Mouse (Mus musculus) WW6 (cell line): ENCODE measurements around the gene Zfp799.
"Not testable (repeated sequence)": the region's sequence is repeated elsewhere in the genome, so short reads cannot be mapped to it uniquely, and the experiment has no call there.

ENCODE experiments used
- DNase-seq: peaks from one replicate; pipeline ENCODE4 v3.0.0-alpha.2; 2013; ENCODE audit warnings: low read depth, low spot score

Zfp799 gene

DNA sequence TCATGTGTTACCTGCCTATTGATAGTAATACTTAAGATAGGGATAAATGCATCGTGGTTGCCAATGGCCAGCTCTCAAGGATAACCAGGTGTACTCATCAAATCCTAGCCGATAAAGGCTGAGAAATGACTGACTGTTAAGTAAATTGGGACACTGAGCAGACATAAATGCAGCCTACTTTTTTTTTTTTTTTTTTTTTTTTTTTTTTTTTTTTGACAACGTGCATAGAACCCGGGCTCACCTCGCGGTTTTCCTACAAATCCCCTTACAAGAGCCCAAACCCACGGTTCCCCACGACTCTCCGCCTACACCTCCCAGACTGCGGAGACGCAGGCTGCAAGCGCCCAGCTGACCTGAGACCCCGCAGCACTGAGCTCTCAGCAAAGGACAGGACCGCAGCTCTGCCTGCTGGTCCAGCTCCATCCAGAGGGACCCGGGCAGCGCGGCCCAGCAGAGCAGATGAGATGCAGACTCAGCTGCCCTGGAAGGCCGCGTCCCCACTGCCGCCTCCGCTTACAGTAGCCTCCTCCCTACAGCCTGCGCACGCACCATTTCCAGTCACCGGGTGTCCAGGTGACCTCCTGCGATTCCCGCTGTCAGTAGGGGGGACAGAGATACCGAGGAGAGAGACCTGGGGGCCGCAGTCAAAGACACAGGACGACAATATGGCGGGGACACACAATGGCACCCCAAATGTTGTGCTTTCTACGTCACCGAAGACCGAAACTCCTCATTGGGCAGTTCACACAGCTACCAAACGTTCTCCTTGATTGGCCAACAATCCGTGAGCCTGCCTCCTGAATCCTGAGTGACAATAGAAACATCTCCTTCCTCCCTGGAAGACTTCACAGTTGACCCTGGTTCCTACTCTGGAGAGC is at the start of gene Zfp799:
Gene Zfp799 (minus strand): TSS at position 722 of the 878 bp plus-strand sequence.
- peak; percentile 56 for DNase-seq

DNA sequence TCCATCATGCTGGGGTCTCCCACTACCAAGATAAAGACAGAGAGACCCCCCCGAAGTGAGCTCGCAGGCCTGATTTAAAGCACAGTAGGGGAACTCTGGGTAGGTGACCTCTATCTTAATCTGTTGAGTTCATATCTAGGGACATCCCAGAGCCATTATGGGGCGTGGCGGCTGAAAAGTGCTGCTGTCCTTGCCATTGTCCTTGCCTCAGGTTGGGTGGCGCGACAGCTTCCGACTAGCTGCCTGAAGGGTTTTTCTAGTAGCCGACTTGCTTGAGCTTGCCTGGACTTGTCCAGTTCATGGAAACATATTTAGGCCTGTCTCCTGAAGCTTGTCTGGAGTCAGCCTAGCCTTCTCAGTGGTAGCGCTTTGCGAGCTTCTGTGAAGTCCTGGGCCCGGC is 48.7 kb upstream of the Zfp799 start:
- DNase-seq: no peak

DNA sequence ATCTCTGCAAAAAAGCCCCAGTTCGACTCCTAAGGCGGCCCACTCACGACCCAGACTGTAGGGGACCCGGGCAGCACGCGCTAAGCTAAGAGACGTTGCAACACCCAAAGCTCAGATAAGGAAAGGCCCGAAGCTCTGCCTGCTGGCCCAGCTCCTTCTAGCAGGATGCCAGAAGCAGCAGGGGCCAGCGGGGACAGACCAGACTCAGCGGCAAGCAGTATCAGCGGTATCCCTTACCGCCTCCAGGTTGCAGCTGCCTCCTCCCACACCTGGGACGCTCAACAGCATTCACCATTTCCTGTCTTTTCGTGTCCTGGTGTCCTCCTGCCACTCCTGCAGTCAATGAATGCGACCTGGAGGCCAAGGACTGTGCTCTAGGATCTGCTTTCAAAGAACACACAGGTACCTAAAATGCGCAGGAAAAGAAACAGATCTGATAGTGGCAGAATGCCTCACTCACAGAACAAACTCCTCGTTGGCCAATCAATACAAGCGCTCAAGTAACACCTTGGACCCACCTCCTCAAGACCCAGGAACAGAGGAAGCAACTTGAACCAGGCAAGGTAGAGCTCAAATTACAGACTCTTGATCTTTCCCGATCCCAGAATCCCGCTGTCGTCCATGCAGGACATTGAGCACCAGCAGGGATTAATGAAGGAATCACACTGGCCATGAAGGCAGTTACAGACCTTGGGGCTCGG is 47.6 kb upstream of the Zfp799 start:
- DNase-seq: peak; percentile 48

DNA sequence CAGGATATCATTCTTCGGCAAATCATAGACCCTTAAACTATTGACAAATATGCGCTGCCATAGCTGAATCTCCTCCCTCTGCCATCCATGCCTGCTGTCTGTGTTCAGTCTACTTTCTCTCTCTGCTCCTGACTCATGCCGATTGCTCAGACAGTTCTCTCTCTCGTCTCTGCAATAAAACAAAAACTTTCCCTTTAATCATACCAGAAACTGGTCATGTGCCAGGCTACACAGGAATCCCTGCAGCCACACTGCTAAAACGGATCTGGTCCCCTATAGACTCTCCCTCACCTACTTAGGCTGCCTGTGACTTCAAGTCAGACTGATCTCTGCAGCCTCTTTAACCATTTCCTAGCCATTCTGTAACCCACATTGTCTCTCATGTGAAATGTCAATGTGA is 42.6 kb upstream of the Zfp799 start:
- no peak for DNase-seq

- no peak for DNase-seq
These were observed 42.0 kb upstream of the Zfp799 start for GRCm38 (mm10) chr17:32872091-32872490.

DNA sequence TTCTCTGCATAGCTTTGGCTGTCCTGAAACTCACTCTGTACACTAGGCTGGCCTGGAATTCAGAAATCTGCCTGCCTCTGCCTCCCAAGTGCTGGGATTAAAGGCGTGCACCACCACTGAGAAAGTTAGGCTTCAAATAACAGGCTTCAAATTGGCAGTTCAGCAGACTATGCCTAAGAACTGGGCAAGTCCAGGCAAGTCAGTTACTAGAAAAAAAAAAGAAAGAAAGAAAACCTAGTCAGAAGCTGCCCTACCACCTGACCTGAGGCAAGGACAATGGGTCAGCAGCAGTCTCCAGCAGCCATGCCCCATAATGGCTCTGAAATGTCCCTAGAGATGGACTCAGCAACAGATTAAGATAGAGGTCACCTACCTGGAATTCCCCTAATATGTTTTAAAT is 41.4 kb upstream of the Zfp799 start:
- DNase-seq: no peak

- not testable (repeated sequence) for DNase-seq
These were observed 37.2 kb upstream of the Zfp799 start for GRCm38 (mm10) chr17:32867266-32867665.

DNA sequence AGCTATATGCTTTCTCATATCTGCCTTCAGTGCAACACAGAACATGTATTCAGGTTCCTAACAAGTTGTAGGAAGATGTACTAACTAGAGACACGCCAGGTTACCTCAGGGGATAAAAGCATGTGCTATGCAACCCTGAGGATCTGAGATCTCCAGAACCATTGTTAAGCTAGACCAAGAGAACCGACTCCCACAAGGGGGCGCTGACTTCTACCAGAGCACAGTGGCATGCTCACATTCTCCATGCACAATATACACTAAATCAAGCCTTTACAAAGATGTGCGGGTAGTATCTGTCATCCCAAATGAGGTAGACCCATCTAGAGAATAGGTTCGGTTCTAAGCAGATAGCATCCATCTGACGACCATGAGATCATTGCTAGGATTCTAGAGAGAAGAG is 26.7 kb upstream of the Zfp799 start:
- not testable (repeated sequence) for DNase-seq

DNA sequence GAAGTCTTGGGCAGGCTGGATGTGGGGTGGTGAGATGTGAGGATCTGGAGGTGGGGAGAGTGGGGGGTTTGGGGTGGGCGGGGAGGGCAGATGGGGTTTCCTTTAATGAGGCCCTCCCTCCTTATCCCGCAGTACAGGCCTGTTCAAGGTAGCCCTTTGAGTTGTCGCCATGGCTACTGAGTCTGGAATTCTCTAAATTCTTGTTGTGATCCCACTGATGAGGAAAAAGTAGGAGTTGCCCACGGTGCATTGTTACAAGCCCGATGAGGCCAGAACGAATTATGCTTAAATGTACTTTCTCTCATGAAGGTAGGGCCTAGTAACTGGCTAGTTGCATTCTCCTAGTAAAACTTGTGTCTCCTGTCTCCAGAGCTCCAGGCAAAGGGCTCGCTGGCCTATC is 21.5 kb upstream of the Zfp799 start:
- DNase-seq: no peak

- no peak for DNase-seq
These were observed 11.3 kb upstream of the Zfp799 start for GRCm38 (mm10) chr17:32841388-32841787.

- no peak for DNase-seq
These were observed 9.2 kb upstream of the Zfp799 start for GRCm38 (mm10) chr17:32839083-32839802.

GRCm38 (mm10) chr17:32830418-32830782 is 339 bp upstream of the Zfp799 start:
- no peak for DNase-seq

DNA sequence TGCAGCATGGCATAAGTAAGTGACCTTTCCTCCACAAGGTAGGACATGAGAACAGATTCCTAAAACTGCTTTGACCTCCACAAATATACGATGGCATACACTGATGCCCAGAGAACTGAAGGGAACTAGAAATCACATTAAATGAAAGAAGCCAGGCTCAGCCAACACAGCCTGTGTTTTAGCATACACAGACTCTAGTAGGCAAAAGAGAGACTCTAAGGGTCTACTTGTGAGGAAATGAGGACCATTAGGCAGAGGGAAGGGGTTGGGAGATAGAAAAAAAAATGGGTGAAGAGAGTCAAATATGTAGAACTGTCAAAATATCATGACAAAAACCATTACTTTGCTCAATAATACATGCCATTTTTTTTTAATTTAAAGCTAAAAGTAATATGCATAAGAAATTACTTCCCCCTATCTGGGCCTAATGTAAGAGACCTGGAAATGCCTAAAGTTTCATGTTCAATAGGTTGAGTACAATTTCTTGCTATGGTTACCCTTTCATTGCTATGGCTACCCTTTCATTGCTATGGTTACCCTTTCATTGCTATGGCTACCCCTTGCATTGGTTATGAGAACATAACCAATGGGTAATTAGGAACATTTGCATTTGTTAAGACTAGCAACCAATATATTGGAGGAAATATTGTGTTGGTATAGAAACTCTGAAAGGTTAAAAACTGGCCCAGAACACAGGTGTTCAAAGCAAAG is 13.8 kb downstream of the Zfp799 start:
- DNase-seq: no peak

DNA sequence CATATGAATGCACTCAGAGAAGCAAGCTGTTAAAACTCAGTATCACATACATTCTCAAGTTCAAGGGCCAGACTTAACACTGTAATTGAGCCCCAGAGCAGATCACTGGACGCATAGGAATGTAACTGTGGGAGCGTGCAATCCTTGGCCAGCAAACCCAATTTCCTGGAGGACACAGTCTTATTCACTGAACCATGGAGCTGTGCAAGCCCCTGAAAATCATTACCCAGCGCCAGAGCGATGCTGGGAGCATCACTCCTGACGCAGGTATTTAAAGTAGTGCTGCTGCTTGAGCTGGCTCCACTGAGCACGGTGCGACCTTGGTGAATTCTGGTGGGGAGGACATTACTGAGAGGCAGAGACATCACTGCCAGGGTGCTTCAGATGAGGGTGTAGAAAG is 15.9 kb downstream of the Zfp799 start:
- DNase-seq: no peak

DNA sequence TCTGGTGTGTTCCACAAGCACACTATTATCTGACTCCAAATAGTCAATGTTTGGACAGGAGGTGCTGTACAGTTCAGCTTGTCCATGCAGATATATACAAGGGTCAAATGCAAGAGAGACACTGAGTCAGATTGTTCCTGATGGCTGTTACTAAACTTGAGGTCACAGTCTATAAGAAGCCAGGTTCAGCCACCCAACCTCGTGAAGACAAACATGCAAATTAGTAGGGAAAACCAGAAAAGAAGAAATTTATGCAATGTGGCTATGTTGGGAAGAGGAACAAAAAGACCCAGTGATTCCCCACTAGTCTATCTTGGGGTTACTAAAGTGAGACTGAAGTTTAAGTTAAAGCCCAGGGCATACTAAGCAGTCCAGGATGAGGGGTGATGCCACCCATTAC is 19.4 kb downstream of the Zfp799 start:
- DNase-seq: no peak

GRCm38 (mm10) chr17:32809544-32810374 is 20.3 kb downstream of the Zfp799 start, which contains the start of gene Zfp811:
Gene Zfp811 (minus strand): TSS chr17:32809931.
- peak; percentile 63 for DNase-seq

GRCm38 (mm10) chr17:32808921-32809320 is 21.1 kb downstream of the Zfp799 start:
- no peak for DNase-seq

GRCm38 (mm10) chr17:32789244-32789643 is 40.8 kb downstream of the Zfp799 start:
- DNase-seq: no peak

DNA sequence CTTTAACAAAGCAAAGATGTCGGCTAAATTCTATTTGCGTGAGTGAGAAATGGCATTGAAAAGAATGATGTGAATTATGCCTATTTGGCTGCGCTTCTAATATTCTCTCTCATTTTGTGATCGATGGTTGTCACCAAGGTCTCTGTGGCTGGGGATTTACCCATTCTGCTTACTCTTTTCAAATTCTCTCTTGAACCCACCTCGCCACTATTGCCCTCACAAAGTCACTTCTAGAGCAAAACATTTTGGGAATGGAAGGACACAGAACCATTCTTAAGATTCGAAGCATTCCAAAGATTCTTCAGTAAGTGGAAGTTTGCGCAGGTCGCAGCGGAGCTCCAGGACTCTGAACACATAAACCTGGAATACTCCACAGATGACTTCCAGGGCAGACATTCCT is 41.5 kb downstream of the Zfp799 start:
- DNase-seq: no peak

DNA sequence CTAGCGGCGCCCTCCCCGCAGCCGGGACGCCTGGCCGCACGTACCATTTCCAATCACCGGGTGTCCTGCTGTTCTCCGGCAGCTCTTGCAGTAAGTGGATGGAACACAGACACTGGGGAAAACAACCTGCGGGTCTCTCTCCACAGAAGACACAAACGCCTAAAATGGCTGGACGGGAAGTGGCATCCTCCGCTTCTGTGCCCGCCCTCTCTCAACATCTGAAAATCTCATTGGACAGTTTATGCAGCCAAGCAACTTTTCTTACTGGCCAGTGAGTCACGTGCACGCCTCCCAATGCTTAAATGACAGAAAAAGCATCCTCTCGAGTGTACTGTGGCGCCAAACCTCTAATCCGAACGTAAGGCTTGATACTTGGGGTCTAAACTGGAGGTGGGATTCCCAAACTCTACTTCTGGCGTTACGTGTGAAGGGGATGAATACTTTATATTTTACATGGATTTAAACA is 41.9 kb downstream of the Zfp799 start, which contains the start of gene Zfp871:
Gene Zfp871 (minus strand): TSS at position 194 of the 466 bp plus-strand sequence.
- DNase-seq: peak; percentile 67
